Mouse (Mus musculus) common myeloid progenitor, adult 5-6 weeks (primary cell): ENCODE results near the gene Vps26c. TPM values are rescaled to one million over a fixed set of nuclear protein-coding genes. Genes with fewer than 3 reads are reported as not detected.

Source experiments
- total RNA-seq: library from RNA; stranded (forward); fragments of 200-1000, 187-1606 nt; gene quantifications from 2 replicates; pipeline ENCODE4 v1.2.3, GENCODE M21; 2017

Vps26c gene
- total RNA-seq, 1 experiment from 2014 or later, result 20.8 TPM

Other genes starting within 250 kb of the Vps26c start
- 8.7 and 11.3 TPM in 2 replicates for gene Hlcs, start 213.3 kb downstream of the Vps26c start, total RNA-seq
- gene Ripply3, start 198.4 kb downstream of the Vps26c start, total RNA-seq, result not detected in 2 replicates
- 243 and 254 TPM in 2 replicates for gene Ttc3, start 156.2 kb downstream of the Vps26c start, total RNA-seq
- gene Pigp, start 155.0 kb downstream of the Vps26c start, total RNA-seq, result 15.8 and 31.0 TPM in 2 replicates
- 72.9 and 77.1 TPM in 2 replicates for gene Dyrk1a, start 43.2 kb upstream of the Vps26c start, total RNA-seq